Mouse (Mus musculus): ENCODE results near the gene Fgfr2. TPM values are rescaled to one million over a fixed set of nuclear protein-coding genes. Genes with fewer than 3 reads are reported as not detected.

The Fgfr2 gene
- total RNA-seq, 2 experiments from 2014 or later = 56.7 to 61.5 TPM

GRCm38 (mm10) chr7:132964395-132964794 is 158.8 kb downstream of the Fgfr2 start:
- no peak for DNase-seq (ENCODE audit: low spot score in 2 of 2)

GRCm38 (mm10) chr7:132950613-132951012 is 172.5 kb downstream of the Fgfr2 start:
- no peak for DNase-seq (ENCODE audit: low spot score in 2 of 2)

- DNase-seq (ENCODE audit: low spot score in 2 of 2) = no peak
Observed at GRCm38 (mm10) chr7:132949968-132950367, 173.2 kb downstream of the Fgfr2 start.

- DNase-seq (ENCODE audit: low spot score in 2 of 2) = no peak
Observed at GRCm38 (mm10) chr7:132940569-132940968, 182.6 kb downstream of the Fgfr2 start.

GRCm38 (mm10) chr7:132939118-132939517 is 184.0 kb downstream of the Fgfr2 start:
- peak in 1 of 2 experiments; percentile 39 for DNase-seq (ENCODE audit: low spot score in 2 of 2)

- DNase-seq (ENCODE audit: low spot score in 2 of 2) = no peak
Observed at GRCm38 (mm10) chr7:132934743-132935142, 188.4 kb downstream of the Fgfr2 start.

- no peak for DNase-seq (ENCODE audit: low spot score in 2 of 2)
Observed at GRCm38 (mm10) chr7:132933331-132933730, 189.8 kb downstream of the Fgfr2 start.

- DNase-seq (ENCODE audit: low spot score in 2 of 2) = peak in 1 of 2 experiments; percentile 26
Observed at GRCm38 (mm10) chr7:132931560-132932351, 191.4 kb downstream of the Fgfr2 start.

GRCm38 (mm10) chr7:132930850-132931559 is 192.1 kb downstream of the Fgfr2 start, which contains the start of gene Zranb1:
Gene Zranb1, plus strand, starts transcription at chr7:132931142.
- DNase-seq (ENCODE audit: low spot score in 2 of 2) = peak; percentile 98 to 100

- DNase-seq (ENCODE audit: low spot score in 2 of 2) = no peak
Observed at GRCm38 (mm10) chr7:132930055-132930454, 193.1 kb downstream of the Fgfr2 start.

- no peak for DNase-seq (ENCODE audit: low spot score in 2 of 2)
Observed at GRCm38 (mm10) chr7:132927201-132927600, 195.9 kb downstream of the Fgfr2 start.

- no peak for DNase-seq (ENCODE audit: low spot score in 2 of 2)
Observed at GRCm38 (mm10) chr7:132925227-132925626, 197.9 kb downstream of the Fgfr2 start.

- no peak for DNase-seq (ENCODE audit: low spot score in 2 of 2)
Observed at GRCm38 (mm10) chr7:132921971-132922370, 201.2 kb downstream of the Fgfr2 start.

GRCm38 (mm10) chr7:132903796-132904195 is 219.4 kb downstream of the Fgfr2 start:
- DNase-seq (ENCODE audit: low spot score in 2 of 2) = no peak

GRCm38 (mm10) chr7:132900826-132901531 is 222.2 kb downstream of the Fgfr2 start:
- DNase-seq (ENCODE audit: low spot score in 2 of 2) = no peak

GRCm38 (mm10) chr7:132898234-132898633 is 224.9 kb downstream of the Fgfr2 start:
- no peak for DNase-seq (ENCODE audit: low spot score in 2 of 2)

- DNase-seq (ENCODE audit: low spot score in 2 of 2) = no peak
Observed at GRCm38 (mm10) chr7:132897258-132897657, 225.9 kb downstream of the Fgfr2 start.

GRCm38 (mm10) chr7:132896206-132896815 is 226.8 kb downstream of the Fgfr2 start:
- no peak for DNase-seq (ENCODE audit: low spot score in 2 of 2)

GRCm38 (mm10) chr7:132894841-132895555 is 228.2 kb downstream of the Fgfr2 start:
- DNase-seq (ENCODE audit: low spot score in 2 of 2) = peak; percentile 28 to 53

GRCm38 (mm10) chr7:132893336-132893735 is 229.8 kb downstream of the Fgfr2 start:
- DNase-seq (ENCODE audit: low spot score in 2 of 2) = no peak

- DNase-seq (ENCODE audit: low spot score in 2 of 2) = no peak
Observed at GRCm38 (mm10) chr7:132892806-132893205, 230.3 kb downstream of the Fgfr2 start.

Measured in layer of hippocampus, adult 18-20 months (tissue).